Mouse (Mus musculus): Measurements from ENCODE around the gene Osbpl8.
A peak's percentile ranks its signal among the peaks of the same experiment; 100 is the strongest.
"Not testable (repeated sequence)": the region's sequence is repeated elsewhere in the genome, so short reads cannot be mapped to it uniquely, and the experiment has no call there.

The Osbpl8 gene

DNA sequence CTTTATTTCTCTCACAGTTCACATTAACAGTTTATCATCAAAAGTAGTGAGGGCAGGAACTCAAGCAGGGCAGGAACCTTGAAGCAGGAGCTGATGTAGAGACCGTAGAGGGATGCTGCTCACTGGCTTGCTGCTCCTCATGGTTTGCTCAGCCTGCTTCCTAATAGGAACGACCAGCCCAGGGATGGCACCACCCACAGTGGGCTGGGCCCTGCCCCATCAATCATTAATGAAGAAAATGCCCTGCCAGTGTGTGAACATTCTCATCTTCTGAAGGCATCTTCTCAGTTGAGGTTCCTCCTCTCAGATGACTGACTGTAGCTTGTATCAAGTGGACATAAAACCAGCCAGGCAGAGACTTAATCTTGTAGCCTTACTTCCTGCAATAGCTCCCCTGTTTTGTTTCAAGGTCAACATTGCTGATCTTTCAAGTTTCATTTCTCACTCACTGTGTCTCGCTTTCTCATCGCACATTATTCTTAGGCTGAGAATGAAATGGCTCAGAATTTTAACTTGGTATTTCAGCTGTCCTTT is 24.5 kb downstream of the Osbpl8 start:
- DNase-seq = peak; percentile 42 to 58

DNA sequence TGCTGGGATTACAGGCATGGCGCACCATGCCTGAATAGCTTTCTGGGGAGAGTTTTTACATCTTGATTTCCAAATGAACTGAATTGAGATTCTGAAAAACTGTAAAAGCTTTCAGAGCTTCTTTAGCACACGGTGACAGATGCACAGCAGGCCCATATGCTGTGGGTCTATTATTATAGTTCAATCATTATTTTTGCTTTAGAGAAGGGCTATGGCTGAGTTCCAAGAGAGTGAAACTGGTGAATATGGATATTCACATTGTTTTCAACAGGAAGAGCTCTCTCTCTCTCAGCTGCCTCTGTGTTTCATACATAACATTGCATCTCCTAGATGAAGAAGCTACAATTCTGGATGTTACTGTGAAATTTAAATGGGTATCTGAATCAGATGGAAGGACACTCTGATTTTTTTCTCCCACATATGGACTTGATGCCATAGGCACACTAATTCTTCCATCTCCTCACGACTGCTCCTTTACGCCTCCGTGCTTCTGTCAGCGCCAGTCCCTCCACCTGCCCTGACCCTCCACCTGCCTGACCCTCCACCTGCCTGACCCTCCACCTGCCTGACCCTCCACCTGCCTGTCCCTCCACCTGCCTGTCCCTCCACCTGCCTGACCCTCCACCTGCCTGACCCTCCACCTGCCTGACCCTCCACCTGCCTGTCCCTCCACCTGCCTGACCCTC is 25.7 kb downstream of the Osbpl8 start:
- DNase-seq = no peak

DNA sequence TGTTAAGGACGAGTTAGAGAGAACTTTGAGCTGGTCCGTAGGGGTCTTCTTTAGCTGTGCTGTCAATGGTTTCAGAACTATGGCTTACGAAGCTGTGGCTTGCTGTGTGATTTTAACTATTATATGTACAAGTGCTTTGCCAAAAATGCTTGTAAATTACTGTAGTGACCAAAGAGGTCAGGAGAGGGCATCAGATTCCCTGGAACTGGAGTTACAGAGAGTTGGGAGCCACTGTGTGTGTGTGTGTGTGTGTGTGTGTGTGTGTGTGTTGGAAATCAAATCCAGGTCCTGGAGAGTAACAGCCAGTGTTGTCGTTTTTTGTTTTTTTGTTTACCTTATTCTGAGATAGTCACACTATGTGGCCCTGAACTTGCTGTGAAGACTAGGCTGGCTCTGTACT is 29.0 kb downstream of the Osbpl8 start:
- DNase-seq = peak in 1 of 2 experiments; percentile 28

DNA sequence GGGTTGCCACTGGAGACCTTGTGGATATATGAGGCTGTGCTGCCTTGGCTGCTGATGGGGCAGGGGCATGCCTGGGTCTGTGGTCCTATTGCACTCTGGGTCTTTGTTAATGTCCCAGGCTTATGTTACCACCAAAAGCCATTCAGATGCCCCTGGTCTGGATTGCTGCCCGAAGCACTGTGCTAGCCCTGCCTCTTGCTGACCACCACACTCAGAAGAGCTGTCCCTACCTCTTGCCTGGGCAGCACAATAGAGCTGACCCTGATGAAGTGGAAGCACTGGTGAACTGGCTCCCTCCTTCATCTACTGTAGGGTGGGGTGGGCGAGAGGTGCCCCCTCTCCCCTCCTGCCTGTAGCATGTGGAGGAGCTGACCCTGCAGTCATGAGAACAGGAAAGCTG is 31.6 kb downstream of the Osbpl8 start:
- DNase-seq = no peak

DNA sequence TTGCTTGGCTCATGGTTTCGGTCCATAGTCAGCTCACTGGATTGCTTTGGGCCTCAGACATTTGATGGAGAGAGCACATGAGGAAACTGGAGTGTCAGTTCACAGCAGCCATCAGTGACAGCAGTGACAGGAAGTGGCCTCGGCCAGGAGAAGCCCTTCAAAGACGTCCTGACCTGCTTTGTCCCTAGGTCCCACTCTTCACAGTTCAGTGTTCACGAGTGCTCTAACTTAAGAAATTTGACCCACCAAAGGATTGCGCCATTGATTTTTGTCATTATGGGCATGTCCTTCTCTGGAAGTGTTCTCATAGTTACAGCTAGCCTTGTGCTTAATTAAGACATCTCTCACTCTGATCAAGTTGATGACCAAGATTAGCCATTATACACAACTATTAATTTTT is 34.2 kb downstream of the Osbpl8 start:
- DNase-seq = not testable (repeated sequence)

DNA sequence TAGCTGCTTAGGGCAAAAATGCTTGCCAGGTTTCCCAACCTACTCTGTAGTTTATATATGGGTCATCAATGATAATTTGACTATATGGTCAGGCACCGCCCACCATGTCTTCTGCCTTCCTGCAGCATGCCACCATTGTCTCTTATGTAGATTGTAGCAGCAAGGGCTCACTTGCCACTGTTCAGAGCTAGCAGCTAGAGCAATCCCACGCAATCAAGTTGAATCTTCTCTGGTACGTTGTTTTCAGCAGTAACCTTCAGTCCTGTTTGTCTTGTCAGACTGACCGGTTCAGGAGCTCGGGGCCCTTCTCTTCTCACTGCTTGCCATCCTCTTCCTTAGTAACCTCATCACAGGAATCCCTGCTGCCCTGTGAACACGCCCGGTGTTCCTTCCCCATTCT is 36.6 kb downstream of the Osbpl8 start:
- no peak for DNase-seq

DNA sequence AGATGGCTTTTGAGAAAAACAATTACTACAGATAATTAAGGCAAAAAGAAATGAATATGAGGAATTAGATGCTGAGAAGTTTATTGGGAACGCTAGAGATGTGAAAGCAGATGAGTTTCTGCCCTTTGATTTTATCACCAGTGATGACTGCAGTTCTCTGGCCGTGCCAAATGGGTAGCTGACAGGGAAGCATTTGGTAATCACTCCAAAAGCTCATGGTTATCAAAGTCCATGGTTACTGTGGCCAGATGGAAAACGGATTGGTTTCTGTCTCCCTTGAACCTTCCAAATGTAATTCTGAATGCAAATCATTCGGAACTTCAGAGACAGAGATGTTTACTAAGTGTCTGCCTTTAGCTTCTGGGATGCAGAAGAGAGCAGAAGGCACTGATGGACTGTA is 37.1 kb downstream of the Osbpl8 start:
- no peak for DNase-seq

DNA sequence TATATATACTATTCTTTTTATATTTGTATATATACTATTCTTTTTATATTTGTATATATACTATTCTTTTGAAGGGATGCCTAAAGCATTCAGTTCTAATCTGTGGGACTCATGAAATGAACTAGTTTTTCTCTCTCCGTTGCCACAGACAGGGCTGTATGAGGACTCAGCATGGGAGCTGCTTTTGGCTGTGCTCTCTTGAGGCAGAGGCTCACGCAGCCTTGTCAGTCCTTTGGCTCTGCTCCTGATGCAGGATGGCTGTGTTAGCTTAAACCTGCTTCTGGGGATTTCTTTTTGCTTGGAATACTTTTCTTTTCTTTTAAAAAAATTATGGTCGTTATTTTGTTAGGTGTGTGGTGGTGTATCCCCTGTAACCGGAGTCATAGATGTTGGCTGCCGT is 39.5 kb downstream of the Osbpl8 start:
- no peak for DNase-seq

DNA sequence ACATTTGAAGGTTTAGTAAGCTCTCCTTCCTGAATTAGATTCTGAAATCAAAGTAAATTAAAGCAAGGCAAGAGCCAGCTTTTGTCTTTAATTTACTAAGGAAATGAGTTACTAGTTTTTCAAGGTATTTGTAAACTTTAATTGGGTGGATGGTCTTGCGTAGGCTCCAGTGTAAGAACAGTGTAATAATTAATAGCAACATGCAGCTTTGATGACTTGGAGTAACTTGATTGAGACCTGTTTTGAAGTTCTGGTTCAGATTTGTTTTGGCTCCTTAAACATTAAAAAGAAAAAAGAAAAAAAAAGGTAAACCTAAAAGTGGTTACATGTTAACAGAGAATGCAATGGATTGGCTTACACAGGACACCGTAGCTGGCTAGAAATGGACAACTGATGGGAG is 40.9 kb downstream of the Osbpl8 start:
- DNase-seq = no peak

DNA sequence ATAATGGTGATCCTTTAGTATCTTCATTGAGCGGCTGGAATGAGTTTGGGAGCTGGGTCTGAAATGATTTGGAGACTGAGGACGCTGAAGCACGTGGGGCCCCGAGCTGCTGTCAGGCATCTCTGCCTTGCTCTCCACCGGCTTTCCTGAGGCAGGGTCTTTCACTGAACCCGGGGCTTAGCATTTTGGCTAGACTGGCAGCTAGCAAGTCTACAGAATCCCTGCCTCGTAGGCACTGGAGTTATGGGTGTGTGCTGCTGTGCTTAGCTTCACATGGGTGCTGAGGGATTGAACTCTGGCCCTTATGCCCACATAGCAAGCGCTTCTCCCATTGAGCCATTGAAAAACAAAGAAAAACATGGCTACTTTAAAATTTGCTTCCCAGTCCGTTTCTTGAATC is 42.8 kb downstream of the Osbpl8 start:
- no peak for DNase-seq

DNA sequence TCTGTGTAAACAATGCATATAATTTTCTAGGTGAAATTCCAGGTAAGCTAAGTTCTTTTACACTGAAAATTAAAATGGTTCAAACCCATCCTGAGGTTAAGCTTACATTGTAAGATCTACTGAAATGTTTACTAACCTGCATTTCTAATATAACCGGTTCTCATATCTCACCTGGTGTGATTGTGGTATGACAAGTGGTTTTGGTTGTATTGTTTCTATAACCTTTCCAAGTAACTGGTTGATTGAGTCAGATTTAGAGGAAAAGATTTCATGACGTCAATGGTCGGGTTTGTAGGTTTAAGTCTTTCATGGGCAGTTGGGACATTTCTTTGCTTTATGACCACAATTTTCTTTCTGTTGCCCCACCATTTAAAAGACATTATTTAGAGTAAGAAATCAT is 49.5 kb downstream of the Osbpl8 start:
- DNase-seq = no peak

DNA sequence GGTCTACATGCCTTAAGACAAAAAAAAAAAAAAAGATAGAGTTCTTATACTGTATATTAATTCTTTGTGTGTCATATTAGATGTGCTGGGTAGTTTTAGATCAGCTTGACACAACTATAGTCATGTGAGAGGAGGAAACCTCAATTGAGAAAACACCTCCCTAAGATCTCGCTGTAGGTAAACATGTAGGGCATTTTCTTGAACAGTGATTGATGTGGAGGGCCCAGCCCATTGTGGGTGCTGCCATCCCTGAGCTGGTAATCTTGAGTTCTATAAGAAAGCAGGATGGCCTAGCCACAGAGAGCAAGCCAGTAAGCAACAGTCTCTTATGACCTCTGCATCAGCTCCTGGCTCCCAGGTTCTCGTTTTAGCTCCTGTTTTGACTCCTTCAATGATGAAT is 50.1 kb downstream of the Osbpl8 start:
- no peak for DNase-seq

DNA sequence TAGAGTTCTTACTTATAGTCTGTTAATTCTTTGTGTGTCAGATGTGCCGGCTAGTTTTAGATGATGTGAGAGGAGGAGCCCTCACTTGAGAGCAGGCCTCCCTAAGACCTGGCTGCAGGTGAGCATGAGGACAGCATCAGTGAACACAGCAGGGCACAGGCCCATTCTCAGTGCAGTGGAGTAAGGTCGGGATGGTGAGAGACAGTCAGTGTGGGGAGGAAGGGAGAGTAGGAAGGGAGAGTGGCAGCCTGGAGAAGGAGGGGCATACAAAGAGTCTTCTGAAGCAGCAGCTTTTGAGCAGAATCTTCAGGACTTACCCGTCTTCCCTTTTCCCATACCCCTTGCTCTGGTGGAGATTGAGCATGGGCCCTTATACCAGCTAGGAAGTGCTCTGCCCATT is 51.0 kb downstream of the Osbpl8 start:
- no peak for DNase-seq

DNA sequence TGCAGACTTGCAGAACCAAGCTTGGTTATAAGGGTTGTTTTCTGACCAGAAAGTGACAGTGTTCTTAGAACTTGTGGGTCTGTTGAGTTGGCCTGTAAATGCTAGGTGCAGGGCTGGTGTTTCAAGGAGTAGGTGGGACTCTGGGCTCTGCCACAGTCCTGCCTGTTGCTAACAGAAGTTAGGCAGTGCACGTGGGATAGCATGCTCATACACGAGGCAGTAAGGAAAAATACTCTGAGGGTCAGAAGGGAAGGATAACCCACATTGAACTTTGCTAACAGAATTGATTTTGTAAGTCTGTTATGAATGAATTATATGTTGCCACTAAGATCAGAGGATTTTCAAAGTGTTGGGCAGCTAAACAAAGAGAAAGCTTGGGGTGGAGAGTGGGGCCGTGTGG is 51.6 kb downstream of the Osbpl8 start:
- no peak for DNase-seq

DNA sequence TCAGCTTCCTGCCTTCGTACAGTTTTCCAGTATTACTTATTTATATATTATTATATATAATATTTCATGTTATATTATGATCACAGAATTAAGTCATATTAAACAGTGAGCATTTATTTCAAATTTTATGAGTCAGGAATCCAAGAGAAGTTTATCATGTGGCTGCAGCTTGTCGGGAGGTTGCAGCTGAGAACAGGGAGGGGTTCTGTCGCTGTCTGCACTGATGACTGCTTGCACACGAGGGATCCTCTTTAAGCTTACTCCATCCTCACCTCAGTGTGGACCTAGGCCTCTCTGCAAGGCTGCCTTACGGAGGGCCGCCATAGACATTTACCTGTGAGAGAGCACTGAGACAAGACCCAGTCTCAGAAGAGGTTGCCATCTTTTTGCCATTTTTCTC is 58.0 kb downstream of the Osbpl8 start:
- DNase-seq = no peak

DNA sequence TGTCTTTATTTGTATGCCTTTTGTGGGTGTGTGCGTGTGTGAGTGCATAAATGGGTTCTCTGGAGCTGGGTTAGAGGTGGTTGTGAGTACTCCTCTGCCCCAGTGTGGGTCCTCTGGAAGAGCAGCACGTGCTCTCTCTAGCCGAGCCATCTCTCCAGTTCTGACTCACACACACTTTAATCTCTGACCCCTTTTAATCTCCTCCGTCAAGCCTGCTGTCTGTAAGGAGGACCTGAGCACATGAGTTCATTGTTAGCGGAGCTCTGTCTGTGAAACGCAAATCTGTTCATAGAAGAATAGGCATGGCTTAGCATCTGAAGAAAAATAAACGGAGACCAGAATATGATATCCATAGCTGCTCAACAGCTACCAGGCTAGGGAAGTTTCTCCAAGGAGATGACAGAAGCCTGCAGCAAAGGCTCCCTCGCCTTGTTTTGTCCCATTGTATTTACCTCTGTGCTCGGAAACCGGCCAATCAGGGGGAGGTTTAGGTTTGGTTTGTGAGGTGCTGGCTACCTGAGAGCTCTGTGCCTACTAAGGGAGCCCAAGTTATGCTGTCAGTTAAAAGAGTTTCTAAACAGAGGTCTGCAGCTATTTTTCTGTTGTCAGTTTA is 58.8 kb downstream of the Osbpl8 start:
- DNase-seq = no peak

DNA sequence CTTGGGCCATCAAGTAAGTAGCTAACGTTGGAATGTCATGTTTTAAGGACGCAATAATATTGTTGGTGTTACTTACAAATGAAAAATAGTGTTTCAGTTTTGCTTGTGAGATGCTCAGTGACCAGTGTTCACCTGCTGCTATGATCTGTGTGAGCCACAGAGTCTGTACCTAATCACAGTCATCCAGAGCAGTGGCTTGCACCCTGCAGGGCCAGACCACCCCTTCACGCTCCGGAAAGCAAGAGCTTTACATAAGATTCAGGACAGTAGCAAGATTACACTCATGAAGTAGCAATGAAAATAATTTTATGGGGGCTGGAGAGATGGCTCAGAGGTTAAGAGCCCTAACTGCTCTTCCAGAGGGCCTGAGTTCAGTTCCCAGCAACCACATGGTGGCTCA is 60.1 kb downstream of the Osbpl8 start:
- DNase-seq = no peak

DNA sequence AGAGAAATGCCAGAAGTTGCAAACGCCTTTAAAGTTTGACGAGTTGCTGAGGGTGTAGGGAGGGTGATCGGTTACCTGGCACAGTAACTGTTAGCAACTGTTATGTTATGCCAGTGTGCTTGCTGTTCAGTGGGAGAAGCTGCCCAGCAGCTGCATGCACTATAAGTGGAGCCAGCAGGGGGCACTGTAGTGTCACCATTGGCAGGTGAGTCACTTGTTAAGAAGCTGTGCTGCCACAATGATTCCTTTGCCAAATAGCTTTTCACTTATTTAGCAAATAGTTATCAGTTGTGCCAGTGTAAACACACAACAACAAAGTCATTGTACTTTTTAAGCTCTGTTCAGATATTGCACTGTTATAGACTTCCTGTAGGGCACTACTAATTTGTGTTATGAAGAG is 62.0 kb downstream of the Osbpl8 start:
- peak; percentile 94 to 96 for DNase-seq

DNA sequence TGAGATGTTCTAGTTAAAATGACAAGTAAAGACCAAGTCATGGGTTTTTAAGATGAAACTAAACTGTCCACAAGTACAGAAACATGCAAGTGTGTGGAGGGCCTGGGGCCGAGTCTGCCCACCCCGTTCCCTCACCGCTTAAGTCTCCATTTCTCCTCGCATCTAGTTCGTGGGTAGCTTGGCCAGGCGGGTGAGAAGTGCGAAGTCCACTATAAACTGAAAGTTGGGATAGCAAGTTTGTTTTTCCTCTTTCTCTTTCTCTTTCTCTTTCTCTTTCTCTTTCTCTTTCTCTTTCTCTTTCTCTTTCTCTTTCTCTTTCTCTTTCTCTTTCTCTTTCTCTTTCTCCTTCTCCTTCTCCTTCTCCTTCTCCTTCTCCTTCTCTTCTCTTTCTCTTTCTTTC is 67.7 kb downstream of the Osbpl8 start:
- DNase-seq = not testable (repeated sequence)

DNA sequence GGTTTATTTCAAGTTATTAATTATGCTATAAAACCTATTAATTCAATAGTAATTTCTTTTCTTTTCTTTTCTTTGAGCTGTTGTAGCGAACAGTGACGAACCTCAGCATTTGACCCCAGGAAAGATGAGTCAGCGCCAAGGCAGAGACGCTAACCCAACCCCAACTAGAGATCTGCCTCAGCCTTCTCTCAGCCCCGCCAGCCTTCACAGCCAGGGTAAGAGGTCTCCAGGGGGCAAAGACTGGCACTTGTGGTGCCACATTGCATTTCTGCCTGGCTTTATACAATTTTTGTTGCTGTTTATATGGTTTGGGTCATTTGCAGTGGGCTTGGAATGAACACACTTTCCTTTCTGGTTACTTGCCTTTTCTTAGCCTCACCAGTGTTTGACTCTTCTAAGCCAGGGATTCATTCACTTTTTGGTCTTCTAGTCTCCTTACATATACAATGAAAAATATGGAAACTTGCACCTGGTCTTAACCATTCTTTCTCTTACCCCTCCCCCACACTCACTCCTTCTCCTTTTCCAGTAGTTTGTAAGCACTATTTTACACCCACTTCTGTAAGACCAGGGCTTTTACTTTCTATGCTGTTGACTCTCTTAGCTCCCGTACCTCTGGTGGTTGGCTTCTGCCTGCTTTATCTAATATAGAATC is 69.1 kb downstream of the Osbpl8 start:
- DNase-seq = no peak

DNA sequence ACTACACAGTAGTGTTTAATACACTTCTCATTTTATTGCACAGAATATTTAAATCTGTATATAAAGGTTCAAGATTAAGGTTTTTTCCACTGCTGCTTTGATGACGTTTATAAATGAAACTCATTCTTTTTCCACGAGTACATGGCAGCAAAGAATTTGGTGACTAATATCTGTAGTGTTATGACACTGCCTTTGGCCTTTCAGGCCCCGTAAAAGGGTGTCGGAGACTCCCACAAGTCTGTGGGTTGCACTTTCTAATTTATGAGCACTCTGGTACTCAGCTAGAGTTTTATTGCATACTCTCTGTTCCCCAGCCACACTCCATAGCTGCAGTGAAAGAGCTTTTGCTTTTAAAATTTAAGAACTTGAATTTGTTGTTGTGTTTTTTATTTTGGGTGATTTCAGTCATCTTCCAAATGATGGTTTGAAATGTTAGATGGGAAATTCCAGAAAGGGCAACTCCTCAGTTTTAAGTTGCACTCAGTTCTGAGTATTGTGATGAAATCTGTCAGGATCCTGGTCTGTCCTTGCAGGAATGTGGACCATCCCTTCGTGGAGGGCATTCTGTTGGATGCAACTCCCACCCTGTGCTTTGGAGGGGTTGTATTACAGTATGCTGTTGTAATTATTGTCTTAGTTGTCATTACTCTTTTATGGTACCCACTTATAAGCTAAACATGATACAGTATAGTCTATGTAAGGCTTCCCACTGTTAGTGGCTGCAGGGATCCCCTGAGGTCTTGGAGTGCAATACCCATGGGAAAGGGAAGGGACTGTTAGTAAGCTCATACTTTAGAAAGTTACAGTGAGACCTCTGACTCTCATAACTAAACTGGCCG is 70.1 kb downstream of the Osbpl8 start:
- DNase-seq = peak in 1 of 2 experiments; percentile 12

DNA sequence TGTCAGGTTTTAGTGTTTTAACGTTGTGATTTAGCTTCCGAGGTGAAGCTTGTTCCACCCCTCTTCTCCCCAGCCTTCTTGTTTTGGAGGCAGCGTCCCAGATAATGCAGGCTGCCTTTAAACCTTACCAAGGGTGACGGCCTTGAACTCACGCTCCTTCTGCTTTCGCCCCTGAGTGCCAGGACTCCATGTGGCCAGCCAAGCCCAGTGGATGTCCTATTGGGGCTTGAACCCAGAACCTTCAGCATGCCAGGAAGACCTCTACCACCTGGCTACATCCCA is 70.7 kb downstream of the Osbpl8 start:
- DNase-seq = no peak

DNA sequence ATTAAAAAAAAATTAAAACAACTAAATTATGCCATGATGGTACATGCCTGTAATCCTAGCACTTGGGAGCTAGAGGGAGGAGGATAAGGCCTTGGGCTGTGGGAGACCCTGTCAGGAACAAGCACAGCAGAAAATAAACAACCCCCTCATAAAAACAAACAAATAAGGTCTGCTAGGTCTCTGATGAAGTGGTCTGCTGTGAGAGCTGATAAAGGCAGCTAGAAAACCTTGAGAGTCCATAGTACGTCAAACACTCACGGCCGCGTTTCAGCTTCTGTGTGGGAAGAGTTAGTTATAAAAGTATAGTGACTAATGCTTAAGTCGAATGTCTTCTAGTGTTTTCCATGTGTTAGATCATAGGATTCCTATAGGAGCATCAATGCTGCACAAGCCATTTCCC is 72.9 kb downstream of the Osbpl8 start:
- DNase-seq = no peak

DNA sequence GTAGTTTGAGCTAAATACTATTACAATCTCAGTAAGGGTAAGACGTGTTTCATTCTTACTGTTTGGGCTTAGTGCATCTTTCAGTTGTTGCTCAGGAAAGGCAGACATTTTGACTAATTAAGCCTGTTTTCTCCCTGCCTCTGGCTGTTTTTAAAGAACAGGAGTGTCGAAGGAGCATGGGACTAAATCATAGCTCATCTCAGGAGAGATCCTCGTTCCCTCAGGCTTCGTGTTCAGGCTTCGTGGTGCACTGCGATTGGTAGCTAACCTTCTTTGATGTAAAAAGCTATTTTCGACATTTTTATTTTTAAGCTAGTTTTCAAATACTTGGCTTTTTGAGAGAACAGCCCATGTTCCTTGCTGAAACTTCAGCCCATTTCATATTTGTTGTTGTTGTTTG is 78.1 kb downstream of the Osbpl8 start:
- DNase-seq = no peak

Measured in kidney, postnatal 4 days (tissue).